Mouse (Mus musculus) MEL (cell line): ENCODE data around the gene Ola1. TPM values are rescaled to one million over a fixed set of nuclear protein-coding genes. Genes with fewer than 3 reads are reported as not detected.

Experiments
- DNase-seq: peaks from one replicate; pipeline ENCODE4 v3.0.0; 2011; ENCODE audit warnings: low read depth, low spot score
- H3K27ac ChIP-seq: 2 replicates; pipeline ENCODE4 v1.5.1; 2012; ENCODE audit warnings: low read depth, mild to moderate bottlenecking, control low read depth, low read length, moderate library complexity; ENCODE audit not compliant: control insufficient read depth
- H3K27me3 ChIP-seq, 2 experiments: fragments of 150-350 bp in 1 of 2; sonication (generic) in 1 of 2; 2 replicates each; pipeline ENCODE4 v1.6.1; 2012; ENCODE audit warnings: low read length in 2 of 2, mild to moderate bottlenecking in 2 of 2, improper control_type of control experiment in 1 of 2, moderate library complexity in 1 of 2; ENCODE audit not compliant: insufficient read depth in 2 of 2, control insufficient read depth in 1 of 2
- H3K36me3 ChIP-seq, 2 experiments: 2 replicates each; pipeline ENCODE4 v1.6.1; 2012 to 2014; ENCODE audit warnings: low read length in 2 of 2, improper control_type of control experiment in 1 of 2, inconsistent platforms in 1 of 2, mild to moderate bottlenecking in 1 of 2; ENCODE audit not compliant: insufficient read depth in 2 of 2, control insufficient read depth in 1 of 2
- H3K4me1 ChIP-seq, 2 experiments: fragments of 150-350 bp in 1 of 2; sonication (generic) in 1 of 2; 2 replicates each; pipeline ENCODE4 v1.6.1; 2012; ENCODE audit warnings: low read length in 2 of 2, improper control_type of control experiment in 1 of 2, mild to moderate bottlenecking in 1 of 2; ENCODE audit not compliant: insufficient read depth in 2 of 2, control insufficient read depth in 1 of 2
- H3K4me3 ChIP-seq, 2 experiments: fragments of 150-350 bp in 1 of 2; sonication (generic) in 1 of 2; 2 replicates each; pipeline ENCODE4 v1.5.1; 2012; ENCODE audit warnings: low read depth in 2 of 2, low read length in 2 of 2, mild to moderate bottlenecking in 2 of 2, moderate library complexity in 2 of 2, control low read depth in 1 of 2, improper control_type of control experiment in 1 of 2; ENCODE audit not compliant: control insufficient read depth in 1 of 2, insufficient read depth in 1 of 2
- H3K79me2 ChIP-seq: 2 replicates; pipeline ENCODE4 v1.6.1; 2012; ENCODE audit warnings: mild to moderate bottlenecking, low read length, moderate library complexity; ENCODE audit not compliant: control insufficient read depth, poor library complexity, insufficient read depth
- H3K9ac ChIP-seq: 2 replicates; pipeline ENCODE4 v1.6.1; 2012; ENCODE audit warnings: low read depth, mild to moderate bottlenecking, control low read depth, low read length, moderate library complexity; ENCODE audit not compliant: control insufficient read depth, poor library complexity, severe bottlenecking
- H3K9me3 ChIP-seq: fragments of 150-350 bp; sonication (generic); replicated peaks from 2 replicates; pipeline ENCODE4 v1.6.1; 2012; ENCODE audit warnings: mild to moderate bottlenecking, low read length, improper control_type of control experiment, moderate library complexity; ENCODE audit not compliant: insufficient read depth
- BHLHE40 ChIP-seq: IDR thresholded peaks from 2 replicates; pipeline ENCODE4 v1.6.1; 2012; ENCODE audit warnings: low read depth, mild to moderate bottlenecking, inconsistent platforms, low read length, improper control_type of control experiment, borderline replicate concordance
- CHD1 ChIP-seq: IDR thresholded peaks from 2 replicates; pipeline ENCODE4 v1.6.1; 2012; ENCODE audit warnings: low read depth, mild to moderate bottlenecking, inconsistent platforms, low read length, improper control_type of control experiment
- CHD2 ChIP-seq: IDR thresholded peaks from 2 replicates; pipeline ENCODE4 v1.6.1; 2011; ENCODE audit warnings: low read length, improper control_type of control experiment
- CTCF ChIP-seq, 3 experiments: IDR thresholded peaks in 2 of 3; conservative IDR thresholded peaks in 1 of 3; 2 replicates each; pipeline ENCODE4 v1.5.1; 2011 to 2012; ENCODE audit warnings: low read length in 3 of 3, low read depth in 2 of 3, mild to moderate bottlenecking in 2 of 3, improper control_type of control experiment in 1 of 3, inconsistent platforms in 1 of 3, mixed read lengths in 1 of 3, moderate library complexity in 1 of 3; ENCODE audit not compliant: control insufficient read depth in 1 of 3, insufficient read depth in 1 of 3, poor library complexity in 1 of 3, severe bottlenecking in 1 of 3
- E2F4 ChIP-seq: IDR thresholded peaks from 2 replicates; pipeline ENCODE4 v1.6.1; 2011; ENCODE audit warnings: low read depth, low read length, improper control_type of control experiment, borderline replicate concordance
- ELF1 ChIP-seq: IDR thresholded peaks from 2 replicates; pipeline ENCODE4 v1.6.1; 2014; ENCODE audit warnings: low read depth, mild to moderate bottlenecking, inconsistent platforms, low read length, improper control_type of control experiment, moderate library complexity
- ETS1 ChIP-seq: IDR thresholded peaks from 2 replicates; pipeline ENCODE4 v1.6.1; 2012; ENCODE audit warnings: low read depth, mild to moderate bottlenecking, inconsistent platforms, low read length, improper control_type of control experiment, moderate library complexity
- MAX ChIP-seq: IDR thresholded peaks from 2 replicates; pipeline ENCODE4 v1.6.1; 2011; ENCODE audit warnings: low read length, improper control_type of control experiment
- MAZ ChIP-seq: IDR thresholded peaks from 2 replicates; pipeline ENCODE4 v1.6.1; 2012; ENCODE audit warnings: low read depth, mild to moderate bottlenecking, inconsistent platforms, low read length, improper control_type of control experiment
- MYC ChIP-seq: IDR thresholded peaks from 2 replicates; pipeline ENCODE4 v1.6.1; 2011; ENCODE audit warnings: low read depth, mild to moderate bottlenecking, low read length, improper control_type of control experiment, moderate library complexity
- NELFE ChIP-seq: IDR thresholded peaks from 2 replicates; pipeline ENCODE4 v1.6.1; 2011; ENCODE audit warnings: low read depth, low read length, improper control_type of control experiment
- NRF1 ChIP-seq: IDR thresholded peaks from 2 replicates; pipeline ENCODE4 v1.6.1; 2014; ENCODE audit warnings: low read depth, mild to moderate bottlenecking, inconsistent platforms, low read length, improper control_type of control experiment, moderate library complexity; ENCODE audit not compliant: poor library complexity, insufficient read depth, severe bottlenecking
- POLR2A ChIP-seq, 2 experiments: IDR thresholded peaks; 2 replicates each; pipeline ENCODE4 v1.6.1; 2011 to 2012; ENCODE audit warnings: low read length in 2 of 2, mild to moderate bottlenecking in 2 of 2, control low read depth in 1 of 2, improper control_type of control experiment in 1 of 2, low read depth in 1 of 2, moderate library complexity in 1 of 2; ENCODE audit not compliant: control insufficient read depth in 1 of 2, insufficient read depth in 1 of 2, poor library complexity in 1 of 2
- POLR2AphosphoS2 ChIP-seq: IDR thresholded peaks from 2 replicates; pipeline ENCODE4 v1.6.1; 2011; ENCODE audit warnings: low read length, improper control_type of control experiment
- POLR2AphosphoS5 ChIP-seq: IDR thresholded peaks from 2 replicates; pipeline ENCODE4 v1.6.1; 2012; ENCODE audit warnings: low read depth, borderline replicate concordance, mild to moderate bottlenecking, inconsistent platforms, low read length, moderate library complexity, mixed read lengths
- RAD21 ChIP-seq: IDR thresholded peaks from 2 replicates; pipeline ENCODE4 v1.6.1; 2011; ENCODE audit warnings: mild to moderate bottlenecking, low read depth, low read length, improper control_type of control experiment
- RCOR1 ChIP-seq: IDR thresholded peaks from 2 replicates; pipeline ENCODE4 v1.6.1; 2012; ENCODE audit warnings: low read depth, mild to moderate bottlenecking, inconsistent platforms, low read length, improper control_type of control experiment
- SIN3A ChIP-seq: IDR thresholded peaks from 2 replicates; pipeline ENCODE4 v1.6.1; 2012; ENCODE audit warnings: low read length, improper control_type of control experiment, inconsistent platforms
- SMC3 ChIP-seq: IDR thresholded peaks from 2 replicates; pipeline ENCODE4 v1.6.1; 2011; ENCODE audit warnings: low read depth, low read length, improper control_type of control experiment
- TAL1 ChIP-seq: IDR thresholded peaks from 2 replicates; pipeline ENCODE4 v1.6.1; 2012; ENCODE audit warnings: mild to moderate bottlenecking, inconsistent platforms, low read length, moderate library complexity, mixed read lengths
- TCF12 ChIP-seq: IDR thresholded peaks from 2 replicates; pipeline ENCODE4 v1.6.1; 2014; ENCODE audit warnings: low read depth, mild to moderate bottlenecking, inconsistent platforms, low read length, improper control_type of control experiment, moderate library complexity
- UBTF ChIP-seq: IDR thresholded peaks from 2 replicates; pipeline ENCODE4 v1.6.1; 2012; ENCODE audit warnings: low read depth, mild to moderate bottlenecking, inconsistent platforms, low read length, improper control_type of control experiment, moderate library complexity, borderline replicate concordance; ENCODE audit not compliant: insufficient read depth
- USF1 ChIP-seq: IDR thresholded peaks from 2 replicates; pipeline ENCODE4 v1.6.1; 2014; ENCODE audit warnings: low read depth, mild to moderate bottlenecking, inconsistent platforms, low read length, improper control_type of control experiment, moderate library complexity
- USF2 ChIP-seq, 2 experiments: IDR thresholded peaks; 2 replicates each; pipeline ENCODE4 v1.6.1; 2011 to 2012; ENCODE audit warnings: improper control_type of control experiment in 2 of 2, low read length in 2 of 2, borderline replicate concordance in 1 of 2, inconsistent platforms in 1 of 2, low read depth in 1 of 2, mild to moderate bottlenecking in 1 of 2; ENCODE audit not compliant: insufficient read depth in 1 of 2
- ZNF384 ChIP-seq: IDR thresholded peaks from 2 replicates; pipeline ENCODE4 v1.6.1; 2012; ENCODE audit warnings: low read depth, mild to moderate bottlenecking, inconsistent platforms, low read length, improper control_type of control experiment
- polyA plus RNA-seq, 2 experiments: library from polyadenylated mRNA; stranded (reverse) in 1 of 2; unstranded in 1 of 2; fragments of >175 nt in 1 of 2; fragments of >200 nt in 1 of 2; gene quantifications; 2 replicates each; pipeline versions ENCODE4 v1.2.1 to v1.2.4; 2012; ENCODE audit warnings: low replicate concordance in 2 of 2, low read depth in 1 of 2; ENCODE audit not compliant: insufficient read length in 2 of 2, insufficient read depth in 1 of 2, missing spikeins in 1 of 2
- total RNA-seq: library from RNA; depleted of rRNA; stranded (reverse); fragments of 300-350 nt; gene quantifications from 2 replicates; pipeline ENCODE4 v1.2.3, GENCODE M21; 2012

Ola1 gene
- total and polyA plus RNA-seq, 3 experiments, result 69.7 to 86.0 TPM; not detected in 1

- Histone ChIP-seq H3K27me3 (peaks cover 0 to 2% of the 10 kb centered on the region in 2 experiments; a peak in 1 of 4 replicates), H3K36me3 (no peaks in the 10 kb centered on the region), H3K79me2 (no peaks in the 10 kb centered on the region), H3K9ac (no peak overlapping the region), H3K27ac (no peak overlapping the region), H3K4me3 (no peak overlapping the region), H3K4me1 (no peaks in the 10 kb centered on the region), H3K9me3 (no peaks in the 10 kb centered on the region)
- TF ChIP-seq CHD1 (no peak), ETS1 (no peak), POLR2A (IDR thresholded peaks at IDR 0.05; ENCODE audit: control insufficient read depth in 1 of 2, insufficient read depth in 1 of 2, low read depth in 1 of 2, low read length in 2 of 2, poor library complexity in 1 of 2) (no peak), SMC3 (no peak), MAZ (no peak), RCOR1 (no peak), CHD2 (no peak), SIN3A (no peak), MAX (no peak), E2F4 (no peak), MYC (no peak), RAD21 (no peak), CTCF (IDR thresholded peaks at IDR 0.05 in 2 of 3, conservative IDR thresholded peaks at IDR 0.05 in 1 of 3; ENCODE audit: control insufficient read depth in 1 of 3, insufficient read depth in 1 of 3, low read depth in 2 of 3, low read length in 3 of 3, poor library complexity in 1 of 3, severe bottlenecking in 1 of 3) (no peak), TAL1 (no peak), TCF12 (no peak), UBTF (no peak)
- no peak for DNase-seq
Measured at GRCm38 (mm10) chr2:73087641-73088040, 131.1 kb downstream of the Ola1 start.

- Histone ChIP-seq H3K36me3 (no peaks in the 10 kb centered on the region), H3K4me3 (no peak overlapping the region), H3K79me2 (no peaks in the 10 kb centered on the region), H3K9me3 (no peaks in the 10 kb centered on the region), H3K4me1 (no peaks in the 10 kb centered on the region), H3K27ac (no peak overlapping the region), H3K27me3 (peaks cover 0 to 2% of the 10 kb centered on the region in 2 experiments; a peak in 1 of 4 replicates), H3K9ac (no peak overlapping the region)
- no peak for DNase-seq
- TF ChIP-seq ELF1 (no peak), POLR2A (IDR thresholded peaks at IDR 0.05; ENCODE audit: control insufficient read depth in 1 of 2, insufficient read depth in 1 of 2, low read depth in 1 of 2, low read length in 2 of 2, poor library complexity in 1 of 2) (no peak), MAX (no peak), POLR2AphosphoS2 (no peak), TAL1 (no peak), POLR2AphosphoS5 (no peak), ZNF384 (no peak), CHD1 (no peak), USF2 (IDR thresholded peaks at IDR 0.05; ENCODE audit: borderline replicate concordance in 1 of 2, insufficient read depth in 1 of 2, low read depth in 1 of 2, low read length in 2 of 2) (no peak), BHLHE40 (no peak), USF1 (no peak), NELFE (no peak), MYC (no peak), E2F4 (no peak), NRF1 (no peak)
Measured at GRCm38 (mm10) chr2:73085669-73086304, 132.9 kb downstream of the Ola1 start.
